Mouse (Mus musculus) thymus, postnatal 36 days (tissue): Measurements from ENCODE around the gene Bcl7c.
"Not testable (repeated sequence)": the region's sequence is repeated elsewhere in the genome, so short reads cannot be mapped to it uniquely, and the experiment has no call there.

Source experiments
- DNase-seq, 2 experiments: peaks; one replicate each; pipeline ENCODE4 v3.0.0; 2022; ENCODE audit warnings: mixed read lengths in 2 of 2

Bcl7c gene

GRCm38 (mm10) chr7:127642254-127642653 lies 66.5 kb downstream of the Bcl7c start:
- DNase-seq: no peak

DNA sequence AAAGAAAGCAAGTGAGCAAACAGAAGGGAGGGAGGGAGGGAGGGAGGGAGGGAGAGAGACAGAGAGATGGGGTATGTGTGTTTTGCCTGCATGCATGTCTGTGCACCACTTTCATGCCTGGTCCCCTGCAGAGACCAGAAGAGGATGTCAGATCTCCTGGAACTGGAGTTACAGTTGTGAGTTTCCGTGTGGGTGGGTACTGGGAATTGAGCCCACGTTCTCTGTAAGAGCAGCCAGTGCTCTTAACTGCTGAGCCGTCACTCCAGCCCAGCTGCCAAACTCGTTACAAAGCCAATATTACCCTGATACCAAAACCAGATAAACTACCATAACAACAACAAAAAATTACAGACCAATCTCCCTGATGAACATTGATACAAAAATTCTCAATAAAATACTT lies 67.5 kb downstream of the Bcl7c start:
- DNase-seq: no peak

GRCm38 (mm10) chr7:127636963-127637362 lies 71.8 kb downstream of the Bcl7c start:
- DNase-seq: no peak

DNA sequence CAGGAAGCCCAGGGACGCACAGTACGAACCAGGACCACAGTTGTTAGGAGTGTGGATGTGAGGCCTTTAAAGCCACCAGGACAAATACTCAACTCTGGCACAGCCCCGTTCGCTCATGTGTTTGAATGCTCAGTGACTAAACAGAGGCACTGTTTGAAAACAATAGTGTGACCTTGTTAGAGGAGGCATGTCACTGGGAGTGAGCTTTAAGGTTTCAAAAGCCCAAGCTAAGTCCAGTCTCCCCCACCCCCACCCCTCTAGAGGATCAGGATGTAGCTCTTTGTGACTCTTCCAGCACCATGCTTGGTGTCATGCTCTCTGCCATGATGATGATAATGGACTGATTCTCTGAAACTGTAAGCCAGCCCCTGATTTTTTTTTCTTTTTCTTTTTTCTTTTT lies 77.3 kb downstream of the Bcl7c start:
- DNase-seq: no peak

DNA sequence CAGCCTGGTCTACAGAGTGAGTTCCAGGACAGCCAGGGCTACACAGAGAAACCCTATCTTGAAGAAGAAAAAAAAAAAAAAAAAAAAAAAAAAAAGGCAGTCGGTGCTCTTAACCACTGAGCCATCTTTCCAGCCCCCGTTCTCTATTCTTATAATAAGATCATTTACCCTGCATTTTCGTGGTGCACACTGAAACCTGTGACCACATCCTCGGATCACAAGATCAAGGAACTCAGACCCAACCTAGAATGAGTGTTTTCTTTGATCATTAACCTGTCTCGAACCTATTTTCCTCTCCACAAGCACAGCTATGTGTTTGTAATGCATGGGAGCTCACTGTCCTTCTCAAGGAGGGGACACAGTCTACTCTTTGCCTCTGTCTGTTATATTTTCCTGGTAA lies 80.1 kb downstream of the Bcl7c start:
- peak in 1 of 2 experiments; percentile 29 for DNase-seq

GRCm38 (mm10) chr7:127626471-127626870 lies 82.3 kb downstream of the Bcl7c start:
- DNase-seq: no peak

GRCm38 (mm10) chr7:127626039-127626438 lies 82.7 kb downstream of the Bcl7c start:
- DNase-seq: no peak

GRCm38 (mm10) chr7:127618402-127618801 lies 90.3 kb downstream of the Bcl7c start:
- DNase-seq: not testable (repeated sequence)

GRCm38 (mm10) chr7:127617962-127618361 lies 90.8 kb downstream of the Bcl7c start:
- DNase-seq: peak; percentile 55 to 69

DNA sequence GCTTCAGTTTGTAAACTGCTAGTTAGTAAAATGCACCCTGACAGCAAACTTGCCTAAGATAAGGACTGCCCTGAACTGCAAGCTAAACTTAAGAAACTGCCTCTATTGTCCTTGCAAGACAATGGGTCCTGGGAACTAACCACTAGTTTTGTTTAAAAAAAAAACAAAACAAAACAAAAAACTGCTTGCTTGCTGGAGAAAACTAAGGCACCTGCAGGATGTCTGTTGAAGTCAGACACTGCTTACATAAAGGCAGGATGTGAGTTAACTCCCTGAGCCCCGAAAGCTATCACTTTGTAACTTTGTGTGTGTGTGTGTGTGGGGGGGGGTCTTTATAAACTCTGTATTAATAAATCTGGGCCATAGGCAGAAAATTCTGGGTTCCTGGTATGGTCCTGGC lies 91.9 kb downstream of the Bcl7c start:
- no peak for DNase-seq

GRCm38 (mm10) chr7:127616336-127616735 lies 92.4 kb downstream of the Bcl7c start:
- DNase-seq: peak; percentile 46 to 50

DNA sequence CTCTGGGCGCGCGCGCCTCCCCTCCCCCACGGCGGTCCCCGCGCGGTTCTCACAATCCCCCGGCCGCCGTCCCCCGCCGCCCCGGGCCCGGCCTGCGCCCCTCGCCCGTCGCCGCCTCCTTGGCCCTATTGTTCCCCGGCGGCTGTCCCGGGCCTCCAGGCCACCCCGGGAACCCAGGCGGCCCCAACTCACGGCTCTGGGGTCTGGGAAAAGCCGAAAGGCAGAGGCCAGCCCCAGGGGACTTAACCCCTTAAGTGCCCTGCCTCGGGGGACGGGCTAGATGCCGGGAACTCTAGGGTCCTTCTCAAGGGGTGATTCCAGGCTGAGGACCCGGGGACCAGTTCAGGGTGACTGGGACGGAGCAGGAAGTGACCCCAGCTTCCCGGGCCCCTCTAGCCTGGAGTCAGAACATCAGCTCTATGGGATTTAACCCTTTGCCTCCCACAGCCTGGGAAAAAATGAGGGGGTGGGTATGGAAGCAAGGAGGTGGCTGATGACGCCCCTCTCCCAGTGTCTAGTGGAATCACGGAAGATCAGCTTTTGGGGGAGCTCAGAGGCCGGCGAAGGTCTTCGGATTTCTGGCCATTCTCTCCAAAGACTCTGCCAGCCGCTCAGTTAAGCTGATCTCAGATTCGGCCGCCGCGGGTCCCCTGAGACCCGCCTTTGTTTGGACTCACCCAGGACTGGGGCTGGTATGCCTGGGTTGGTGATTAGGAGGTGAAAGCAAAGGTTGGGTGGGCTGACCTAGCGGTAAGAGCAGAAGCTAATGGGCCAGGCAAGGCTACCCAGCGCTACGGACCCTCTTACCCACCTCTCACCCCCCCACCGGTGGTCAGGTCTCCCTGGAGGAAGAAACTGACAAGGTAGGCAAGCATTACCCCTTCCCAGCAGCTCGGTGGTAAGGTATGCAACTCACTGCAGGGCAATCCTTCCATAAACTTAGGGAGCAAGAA lies 93.6 kb downstream of the Bcl7c start, which contains the start of gene Zfp629:
Zfp629 (minus strand) TSS at position 907 of the 953 bp plus-strand sequence.
- DNase-seq: peak; percentile 63 to 70

GRCm38 (mm10) chr7:127614511-127614890 lies 94.2 kb downstream of the Bcl7c start:
- DNase-seq: peak; percentile 54 to 71

GRCm38 (mm10) chr7:127614091-127614490 lies 94.6 kb downstream of the Bcl7c start:
- no peak for DNase-seq

DNA sequence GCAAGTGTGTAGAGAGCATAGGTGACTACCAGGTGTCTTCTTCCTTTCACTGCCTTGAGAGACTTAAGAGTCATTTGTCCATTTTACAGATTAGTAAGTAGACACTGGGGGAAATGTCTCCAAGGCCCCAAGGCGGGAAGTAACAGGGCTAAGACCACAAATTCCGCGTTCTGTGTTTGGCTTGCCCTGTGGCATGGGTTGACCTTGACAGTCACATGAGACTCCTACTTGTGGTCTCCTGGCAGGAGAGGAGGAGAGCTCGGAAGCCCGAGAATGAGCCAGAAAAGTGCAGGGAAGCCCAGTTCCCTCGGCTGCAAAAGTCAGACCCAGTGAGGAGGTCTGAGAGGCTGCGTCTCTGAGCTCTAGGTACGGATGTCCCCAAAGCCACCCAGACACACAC lies 95.2 kb downstream of the Bcl7c start:
- no peak for DNase-seq

GRCm38 (mm10) chr7:127611561-127611960 lies 97.2 kb downstream of the Bcl7c start:
- no peak for DNase-seq
